Comparison of ENCODE assay signal across 8 mouse cellular contexts in genomic region chr7:27837896-27838295, GRCm38 (mm10). TPM values are rescaled to one million over a fixed set of nuclear protein-coding genes. Genes with fewer than 3 reads are reported as not detected.
DNase-seq lines count a peak whose midpoint lies in the region; ATAC-seq and TF ChIP-seq lines count a peak whose summit lies in the region.

No protein-coding gene starts in this region.

- TF ChIP-seq CTCF in liver, postnatal 0 days (IDR thresholded peaks at IDR 0.05; ENCODE audit: low read depth) = no peak

- WGBS in kidney, embryonic 14.5 days = 26% methylated on average over 6 of the region's 6 CpGs
- 30% methylated on average over 6 of the region's 6 CpGs for WGBS in heart, embryonic 14.5 days
- 28% methylated on average over 6 of the region's 6 CpGs for whole genome bisulfite sequencing in liver, postnatal 0 days (ENCODE audit: insufficient replicate concordance)

- H3K4me3 ChIP-seq in kidney, embryonic 14.5 days (ENCODE audit: low read length) = peak overlapping the region; percentile 56
- H3K4me3 ChIP-seq in heart, embryonic 14.5 days (ENCODE audit: control insufficient read depth in 1 of 2, insufficient read depth in 1 of 2, low read depth in 1 of 2, low read length in 2 of 2) = peak overlapping the region; percentile 62 to 85
- H3K4me3 ChIP-seq in liver, postnatal 0 days (ENCODE audit: low read depth, low read length) = peak overlapping the region; percentile 61

- peak overlapping the region; percentile 60; the same call in 1 of the 2 replicates for H3K9ac ChIP-seq in kidney, embryonic 14.5 days (ENCODE audit: low read depth, low read length)
- H3K9ac ChIP-seq in heart, embryonic 14.5 days (ENCODE audit: low read length) = peak overlapping the region; percentile 81
- H3K9ac ChIP-seq in liver, postnatal 0 days (replicated peaks) = peak overlapping the region; percentile 62

- H3K9me3 ChIP-seq in kidney, embryonic 14.5 days (ENCODE audit: control insufficient read depth, low read length) = no peaks in the 10 kb centered on the region
- no peaks in the 10 kb centered on the region for H3K9me3 ChIP-seq in heart, embryonic 14.5 days (ENCODE audit: control insufficient read depth, low read length)
- no peaks in the 10 kb centered on the region for H3K9me3 ChIP-seq in liver, postnatal 0 days (ENCODE audit: low read length)

- H3K4me2 ChIP-seq in kidney, embryonic 14.5 days (replicated peaks; ENCODE audit: low read depth, low read length) = peak overlapping the region; percentile 62
- H3K4me2 ChIP-seq in heart, embryonic 14.5 days (ENCODE audit: low read length) = peak overlapping the region; percentile 70
- peak overlapping the region; percentile 79 for H3K4me2 ChIP-seq in liver, postnatal 0 days (ENCODE audit: low read depth, low read length)

- H3K4me1 ChIP-seq in kidney, embryonic 14.5 days (ENCODE audit: control insufficient read depth, insufficient read depth, low read length) = 0 out of 2 replicates have a peak, but pooled peaks cover 4% of the 10 kb centered on the region
- H3K4me1 ChIP-seq in heart, embryonic 14.5 days (ENCODE audit: control insufficient read depth in 2 of 2, insufficient read depth in 2 of 2, low read length in 2 of 2) = peaks cover 2 to 6% of the 10 kb centered on the region in 2 experiments; a peak in 3 of 4 replicates
- peaks cover 6% of the 10 kb centered on the region; the same call in 1 of the 2 replicates for H3K4me1 ChIP-seq in liver, postnatal 0 days (ENCODE audit: insufficient read depth)

- no peaks in the 10 kb centered on the region for H3K27me3 ChIP-seq in kidney, embryonic 14.5 days (ENCODE audit: control insufficient read depth, insufficient read depth, low read length)
- no peaks in the 10 kb centered on the region for H3K27me3 ChIP-seq in heart, embryonic 14.5 days (ENCODE audit: control insufficient read depth, insufficient read depth, low read length)
- H3K27me3 ChIP-seq in liver, postnatal 0 days (ENCODE audit: insufficient read depth, low read length) = no peaks in the 10 kb centered on the region

- no peak overlapping the region; the same call in 1 of the 2 replicates for H3K27ac ChIP-seq in kidney, embryonic 14.5 days (ENCODE audit: low read depth, low read length)
- H3K27ac ChIP-seq in heart, embryonic 14.5 days (replicated peaks in 1 of 2; ENCODE audit: control insufficient read depth in 1 of 2, insufficient read depth in 1 of 2, low read depth in 2 of 2, low read length in 2 of 2) = peak overlapping the region; percentile 70 to 83; a peak in 3 of 4 replicates
- peak overlapping the region; percentile 82 for H3K27ac ChIP-seq in liver, postnatal 0 days (ENCODE audit: low read depth)

- TF ChIP-seq EP300 in liver, postnatal 0 days (IDR thresholded peaks at IDR 0.05; ENCODE audit: low read depth) = no peak

- peak; percentile 40; the same call in 1 of the 2 replicates for ATAC-seq in kidney, embryonic 14.5 days (ENCODE audit: low FRiP score, low TSS enrichment)
- no peak for ATAC-seq in heart, embryonic 14.5 days (ENCODE audit: insufficient number of reproducible peaks, insufficient read depth, low FRiP score, low read depth)
- peak; percentile 56; the same call in 1 of the 2 replicates for ATAC-seq in liver, postnatal 0 days
- no peak for ATAC-seq in monocyte, adult 5-6 weeks (replicated peaks; ENCODE audit: insufficient number of reproducible peaks, low FRiP score, low TSS enrichment, poor library complexity, severe bottlenecking)

- no peaks in the 10 kb centered on the region for H3K36me3 ChIP-seq in kidney, embryonic 14.5 days (ENCODE audit: control insufficient read depth, insufficient read depth, low read length)
- H3K36me3 ChIP-seq in heart, embryonic 14.5 days (ENCODE audit: control insufficient read depth, insufficient read depth, low read length) = no peaks in the 10 kb centered on the region
- H3K36me3 ChIP-seq in liver, postnatal 0 days (replicated peaks; ENCODE audit: insufficient read depth, low read length) = no peaks in the 10 kb centered on the region

- DNase-seq in kidney, adult 18-20 months = no peak
- peak; percentile 16 for DNase-seq in MN1 (ENCODE audit: low spot score)
- DNase-seq in liver, postnatal 0 days = no peak
- DNase-seq in layer of hippocampus, postnatal 14 days (ENCODE audit: low spot score in 2 of 2) = no peak
- no peak for DNase-seq in spleen, postnatal 14 days (ENCODE audit: low spot score in 2 of 2)

RNA-seq across cellular contexts. Expression of gene Zfp59, which starts 0.5 kb away (rescaled TPM):
- polyA plus RNA-seq in kidney, embryonic 14.5 days (2014; fragmentation: Nextera tagmentation; extraction: Ambion mirVana) = 4.2 and 9.0 TPM in 2 replicates
- 5.2 and 6.7 TPM in 2 replicates for polyA plus RNA-seq in heart, embryonic 14.5 days (2014; fragmentation: Nextera tagmentation; extraction: Ambion mirVana)
- 0.85 and 1.3 TPM in 2 replicates for polyA plus RNA-seq in liver, postnatal 0 days (2015; fragmentation: Nextera tagmentation; extraction: Ambion mirVana)
- 2.5 to 8.0 TPM (median 5.8 TPM) in 3 replicates for total RNA-seq in monocyte, adult 5-6 weeks (2017)
- total RNA-seq in layer of hippocampus, postnatal 14 days (2021) = 1 to 10 TPM; 3.7 to 4.1 TPM

RNA-seq across cellular contexts. Expression of gene Zfp607a, which starts 19.4 kb away (rescaled TPM):
- polyA plus RNA-seq in kidney, embryonic 14.5 days (2014; fragmentation: Nextera tagmentation; extraction: Ambion mirVana) = 3.2 and 4.4 TPM in 2 replicates
- 3.5 and 3.8 TPM in 2 replicates for polyA plus RNA-seq in heart, embryonic 14.5 days (2014; fragmentation: Nextera tagmentation; extraction: Ambion mirVana)
- 0.66 and 0.73 TPM in 2 replicates for polyA plus RNA-seq in liver, postnatal 0 days (2015; fragmentation: Nextera tagmentation; extraction: Ambion mirVana)
- total RNA-seq in monocyte, adult 5-6 weeks (2017) = 9.2 to 22.9 TPM (median 10.5 TPM) in 3 replicates
- 1 to 10 TPM; 2.2 TPM for total RNA-seq in layer of hippocampus, postnatal 14 days (2021)

RNA-seq across cellular contexts. Expression of gene Zfp626, which starts 30.9 kb away (rescaled TPM):
- 2.0 and 2.5 TPM in 2 replicates for polyA plus RNA-seq in kidney, embryonic 14.5 days (2014; fragmentation: Nextera tagmentation; extraction: Ambion mirVana)
- polyA plus RNA-seq in heart, embryonic 14.5 days (2014; fragmentation: Nextera tagmentation; extraction: Ambion mirVana) = 1.2 TPM in 2 replicates
- 0.62 and 0.63 TPM in 2 replicates for polyA plus RNA-seq in liver, postnatal 0 days (2015; fragmentation: Nextera tagmentation; extraction: Ambion mirVana)
- 5.9 to 14.7 TPM (median 14.1 TPM) in 3 replicates for total RNA-seq in monocyte, adult 5-6 weeks (2017)
- total RNA-seq in layer of hippocampus, postnatal 14 days (2021) = 1 to 10 TPM; 7.2 to 9.0 TPM

Comparison
In these comparisons a context has a peak if more than half of its experiments do, and no peak if none do; other contexts are left out.
1. ATAC-seq: peak in kidney, embryonic 14.5 days (single experiment) and liver, postnatal 0 days (single experiment); none in heart, embryonic 14.5 days (single experiment) and monocyte, adult 5-6 weeks (single experiment).
2. Peak in every context shown above with its lines, with median percentiles within 50 percentile points of each other: H3K4me2 ChIP-seq, H3K4me3 ChIP-seq and H3K9ac ChIP-seq.